Mouse (Mus musculus): Measurements from ENCODE around the gene Trpm4. TPM values are rescaled to one million over a fixed set of nuclear protein-coding genes. Genes with fewer than 3 reads are reported as not detected.

The Trpm4 gene
- polyA plus RNA-seq, 1 experiment = 18.9 TPM

- no peaks in the 10 kb centered on the region for H3K27me3 ChIP-seq (ENCODE audit: control insufficient read depth, insufficient read depth, low read length, poor library complexity, severe bottlenecking)
- no peaks in the 10 kb centered on the region for H3K9me3 ChIP-seq (replicated peaks; ENCODE audit: control insufficient read depth, insufficient read depth, low read length, poor library complexity, severe bottlenecking)
- H3K36me3 ChIP-seq (ENCODE audit: control insufficient read depth, insufficient read depth, low read length, poor library complexity, severe bottlenecking) = no peaks in the 10 kb centered on the region
- H3K4me3 ChIP-seq (ENCODE audit: low read depth, low read length) = peak overlapping the region; percentile 59
- H3K4me1 ChIP-seq (ENCODE audit: control insufficient read depth, insufficient read depth, low read length) = peaks cover 4% of the 10 kb centered on the region
- no peak overlapping the region for H3K9ac ChIP-seq (ENCODE audit: low read depth, poor library complexity, severe bottlenecking)
- peak overlapping the region; percentile 55; the same call in 1 of the 2 replicates for H3K27ac ChIP-seq (ENCODE audit: insufficient read depth, low read length)
- TF ChIP-seq CTCF (IDR thresholded peaks at IDR 0.05; ENCODE audit: low read depth, low read length) (peak; percentile 92), EP300 (IDR thresholded peaks at IDR 0.05; ENCODE audit: insufficient read depth, low read depth, low read length) (0 out of 2 replicates have a peak, but pooled peaks have one; percentile 27), POLR2A (IDR thresholded peaks at IDR 0.05; ENCODE audit: insufficient read depth, low read length) (no peak)
These were observed 7.7 kb upstream of the Trpm4 start for GRCm38 (mm10) chr7:45341303-45341702.

DNA sequence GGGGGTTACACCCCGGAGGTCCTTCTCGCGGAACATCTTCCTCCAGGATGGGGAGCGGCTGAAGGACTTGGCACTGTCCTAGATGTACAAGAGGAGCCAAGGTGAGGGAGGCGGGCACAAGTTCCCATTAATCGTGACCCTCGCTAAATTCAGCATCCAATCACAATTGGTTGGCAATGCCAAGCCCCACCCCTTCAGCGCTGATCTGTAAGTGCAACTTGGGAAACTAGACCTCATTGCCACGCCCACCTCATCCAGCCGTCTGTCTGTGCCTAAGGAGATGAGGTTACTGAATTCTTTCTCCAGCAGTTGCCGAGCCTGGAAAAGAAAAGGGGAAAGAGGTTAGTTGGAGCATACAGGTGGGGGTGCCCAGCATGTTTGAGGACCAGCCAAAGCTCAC is 7.1 kb upstream of the Trpm4 start:
- Histone ChIP-seq H3K4me1 (ENCODE audit: control insufficient read depth, insufficient read depth, low read length) (peaks cover 4% of the 10 kb centered on the region), H3K27me3 (ENCODE audit: control insufficient read depth, insufficient read depth, low read length, poor library complexity, severe bottlenecking) (no peaks in the 10 kb centered on the region)

DNA sequence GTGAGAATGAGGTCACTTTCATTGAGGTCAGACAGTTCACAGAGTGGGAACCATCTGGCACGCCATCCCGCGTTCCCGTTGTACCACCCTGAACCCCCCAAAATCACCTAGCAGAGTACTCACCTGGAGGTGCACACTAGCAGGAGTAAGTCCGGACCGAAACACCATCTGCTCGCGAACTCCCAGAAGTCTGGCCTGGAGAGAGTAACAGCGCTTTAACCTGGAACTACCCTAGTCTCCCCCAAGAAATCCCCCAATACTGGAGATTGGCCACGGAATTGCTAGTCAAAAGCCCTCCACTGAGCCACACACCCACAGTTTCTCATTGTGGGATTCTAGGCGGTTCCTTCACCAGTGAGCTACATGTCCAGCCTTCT is 6.5 kb upstream of the Trpm4 start:
- Histone ChIP-seq H3K9me3 (replicated peaks; ENCODE audit: control insufficient read depth, insufficient read depth, low read length, poor library complexity, severe bottlenecking) (no peaks in the 10 kb centered on the region), H3K9ac (ENCODE audit: low read depth, poor library complexity, severe bottlenecking) (peak overlapping the region; percentile 21), H3K27ac (ENCODE audit: insufficient read depth, low read length) (no peak overlapping the region), H3K4me3 (ENCODE audit: low read depth, low read length) (peak overlapping the region; percentile 59), H3K27me3 (ENCODE audit: control insufficient read depth, insufficient read depth, low read length, poor library complexity, severe bottlenecking) (no peaks in the 10 kb centered on the region), H3K36me3 (ENCODE audit: control insufficient read depth, insufficient read depth, low read length, poor library complexity, severe bottlenecking) (no peaks in the 10 kb centered on the region), H3K4me1 (ENCODE audit: control insufficient read depth, insufficient read depth, low read length) (peaks cover 8% of the 10 kb centered on the region)
- TF ChIP-seq CTCF (IDR thresholded peaks at IDR 0.05; ENCODE audit: low read depth, low read length) (no peak), POLR2A (IDR thresholded peaks at IDR 0.05; ENCODE audit: insufficient read depth, low read length) (no peak), EP300 (IDR thresholded peaks at IDR 0.05; ENCODE audit: insufficient read depth, low read depth, low read length) (no peak)

More for the DNA sequence above, 7.1 kb upstream of the Trpm4 start:
- Histone ChIP-seq H3K4me3 (ENCODE audit: low read depth, low read length) (peak overlapping the region; percentile 59), H3K36me3 (ENCODE audit: control insufficient read depth, insufficient read depth, low read length, poor library complexity, severe bottlenecking) (no peaks in the 10 kb centered on the region), H3K9ac (ENCODE audit: low read depth, poor library complexity, severe bottlenecking) (peak overlapping the region; percentile 21), H3K27ac (ENCODE audit: insufficient read depth, low read length) (peak overlapping the region; percentile 22; the same call in 1 of the 2 replicates), H3K9me3 (replicated peaks; ENCODE audit: control insufficient read depth, insufficient read depth, low read length, poor library complexity, severe bottlenecking) (no peaks in the 10 kb centered on the region)
- no peak for TF ChIP-seq EP300 (IDR thresholded peaks at IDR 0.05; ENCODE audit: insufficient read depth, low read depth, low read length)
- TF ChIP-seq POLR2A (IDR thresholded peaks at IDR 0.05; ENCODE audit: insufficient read depth, low read length) = no peak
- TF ChIP-seq CTCF (IDR thresholded peaks at IDR 0.05; ENCODE audit: low read depth, low read length) = no peak

DNA sequence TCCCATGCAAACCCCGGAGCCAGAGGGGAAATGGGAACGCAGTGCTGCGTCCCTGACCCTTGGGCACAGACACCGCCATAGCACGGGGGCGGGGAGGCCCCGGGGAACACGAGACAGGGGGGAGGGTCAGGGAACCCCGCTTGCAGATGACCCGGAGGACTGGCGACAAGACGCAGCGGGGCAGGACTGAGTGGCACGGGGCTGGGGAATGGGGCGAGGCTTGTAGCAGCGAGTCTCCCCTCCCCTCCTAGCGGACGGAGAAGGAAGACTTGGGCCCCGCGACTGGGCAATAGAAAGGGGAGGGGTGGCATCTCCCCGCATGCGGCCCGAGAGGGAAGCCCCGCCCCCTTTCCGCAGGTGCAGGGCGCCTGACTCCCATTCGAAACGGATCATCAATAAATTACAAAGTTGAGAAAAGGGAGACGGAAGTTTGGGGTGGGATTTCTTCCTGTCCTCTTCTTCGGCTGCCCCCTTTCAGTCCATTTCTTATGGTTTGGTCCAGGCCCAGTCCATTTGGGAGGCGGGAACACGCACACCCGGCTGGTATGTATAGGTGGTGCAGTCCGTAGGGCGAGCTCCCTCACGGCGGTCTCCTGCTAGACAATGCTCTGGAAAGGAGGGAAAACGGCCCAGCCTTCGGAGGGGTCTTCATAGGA is 6.0 kb upstream of the Trpm4 start:
- peak overlapping the region; percentile 59 for H3K4me3 ChIP-seq (ENCODE audit: low read depth, low read length)
- H3K9ac ChIP-seq (ENCODE audit: low read depth, poor library complexity, severe bottlenecking) = peak overlapping the region; percentile 21
- no peak overlapping the region for H3K27ac ChIP-seq (ENCODE audit: insufficient read depth, low read length)
- H3K9me3 ChIP-seq (replicated peaks; ENCODE audit: control insufficient read depth, insufficient read depth, low read length, poor library complexity, severe bottlenecking) = no peaks in the 10 kb centered on the region
- H3K36me3 ChIP-seq (ENCODE audit: control insufficient read depth, insufficient read depth, low read length, poor library complexity, severe bottlenecking) = no peaks in the 10 kb centered on the region
- peaks cover 9% of the 10 kb centered on the region for H3K4me1 ChIP-seq (ENCODE audit: control insufficient read depth, insufficient read depth, low read length)
- TF ChIP-seq EP300 (IDR thresholded peaks at IDR 0.05; ENCODE audit: insufficient read depth, low read depth, low read length) = no peak
- peak; percentile 57 for TF ChIP-seq POLR2A (IDR thresholded peaks at IDR 0.05; ENCODE audit: insufficient read depth, low read length)
- no peak for TF ChIP-seq CTCF (IDR thresholded peaks at IDR 0.05; ENCODE audit: low read depth, low read length)
- H3K27me3 ChIP-seq (ENCODE audit: control insufficient read depth, insufficient read depth, low read length, poor library complexity, severe bottlenecking) = no peaks in the 10 kb centered on the region

DNA sequence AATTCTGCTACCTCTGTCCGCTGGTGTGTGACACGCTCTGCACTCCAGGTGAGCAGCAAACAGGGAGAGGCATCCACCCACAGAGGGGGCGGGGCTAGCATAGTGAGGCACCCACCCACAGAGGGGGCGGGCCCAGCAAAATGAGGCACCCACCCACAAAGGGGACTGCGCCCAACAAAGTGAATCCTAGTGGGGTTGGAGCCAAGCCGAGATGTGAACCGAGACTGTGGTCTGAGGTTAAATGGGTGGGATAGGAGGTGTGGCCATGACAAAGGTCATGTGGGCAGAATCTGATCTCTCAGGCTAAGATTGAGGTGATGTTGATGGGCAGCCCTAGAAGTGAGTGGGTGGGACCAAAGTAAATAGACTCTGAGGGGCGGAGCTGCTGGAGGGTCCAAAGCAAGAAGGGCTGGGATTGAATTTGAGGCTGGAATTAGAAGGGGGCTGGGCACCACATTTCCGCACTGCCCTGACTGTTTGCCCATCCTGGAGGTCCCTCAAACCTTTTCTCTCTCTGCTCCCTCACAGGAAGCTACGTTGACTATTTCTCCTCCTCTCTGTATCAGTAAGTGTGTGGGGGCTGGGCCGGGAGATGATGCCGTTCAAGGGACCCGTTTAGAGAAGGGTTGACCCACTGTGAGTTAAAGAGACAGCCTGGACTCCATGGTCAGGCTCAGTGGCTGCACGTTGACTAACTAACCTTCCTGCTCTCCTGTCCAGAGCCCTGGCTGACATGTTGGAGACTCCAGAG is 4.8 kb upstream of the Trpm4 start:
- no peak overlapping the region for H3K27ac ChIP-seq (ENCODE audit: insufficient read depth, low read length)
- H3K9ac ChIP-seq (ENCODE audit: low read depth, poor library complexity, severe bottlenecking) = peak overlapping the region; percentile 21
- peaks cover 9% of the 10 kb centered on the region for H3K4me1 ChIP-seq (ENCODE audit: control insufficient read depth, insufficient read depth, low read length)
- peak overlapping the region; percentile 59 for H3K4me3 ChIP-seq (ENCODE audit: low read depth, low read length)
- H3K9me3 ChIP-seq (replicated peaks; ENCODE audit: control insufficient read depth, insufficient read depth, low read length, poor library complexity, severe bottlenecking) = no peaks in the 10 kb centered on the region
- no peaks in the 10 kb centered on the region for H3K27me3 ChIP-seq (ENCODE audit: control insufficient read depth, insufficient read depth, low read length, poor library complexity, severe bottlenecking)
- no peaks in the 10 kb centered on the region for H3K36me3 ChIP-seq (ENCODE audit: control insufficient read depth, insufficient read depth, low read length, poor library complexity, severe bottlenecking)
- TF ChIP-seq EP300 (IDR thresholded peaks at IDR 0.05; ENCODE audit: insufficient read depth, low read depth, low read length) (no peak), CTCF (IDR thresholded peaks at IDR 0.05; ENCODE audit: low read depth, low read length) (no peak), POLR2A (IDR thresholded peaks at IDR 0.05; ENCODE audit: insufficient read depth, low read length) (no peak)

- H3K27ac ChIP-seq (ENCODE audit: insufficient read depth, low read length) = no peak overlapping the region
- H3K27me3 ChIP-seq (ENCODE audit: control insufficient read depth, insufficient read depth, low read length, poor library complexity, severe bottlenecking) = no peaks in the 10 kb centered on the region
- no peak overlapping the region for H3K9ac ChIP-seq (ENCODE audit: low read depth, poor library complexity, severe bottlenecking)
- H3K4me3 ChIP-seq (ENCODE audit: low read depth, low read length) = no peak overlapping the region
- TF ChIP-seq POLR2A (IDR thresholded peaks at IDR 0.05; ENCODE audit: insufficient read depth, low read length) (no peak), EP300 (IDR thresholded peaks at IDR 0.05; ENCODE audit: insufficient read depth, low read depth, low read length) (no peak), CTCF (IDR thresholded peaks at IDR 0.05; ENCODE audit: low read depth, low read length) (no peak)
- peaks cover 9% of the 10 kb centered on the region for H3K4me1 ChIP-seq (ENCODE audit: control insufficient read depth, insufficient read depth, low read length)
- no peaks in the 10 kb centered on the region for H3K36me3 ChIP-seq (ENCODE audit: control insufficient read depth, insufficient read depth, low read length, poor library complexity, severe bottlenecking)
- no peaks in the 10 kb centered on the region for H3K9me3 ChIP-seq (replicated peaks; ENCODE audit: control insufficient read depth, insufficient read depth, low read length, poor library complexity, severe bottlenecking)
These were observed 3.9 kb upstream of the Trpm4 start for GRCm38 (mm10) chr7:45337469-45337868.

Data from ES-Bruce4 (cell line).